Mouse (Mus musculus): Measurements from ENCODE around the gene Inha.

The Inha gene

DNA sequence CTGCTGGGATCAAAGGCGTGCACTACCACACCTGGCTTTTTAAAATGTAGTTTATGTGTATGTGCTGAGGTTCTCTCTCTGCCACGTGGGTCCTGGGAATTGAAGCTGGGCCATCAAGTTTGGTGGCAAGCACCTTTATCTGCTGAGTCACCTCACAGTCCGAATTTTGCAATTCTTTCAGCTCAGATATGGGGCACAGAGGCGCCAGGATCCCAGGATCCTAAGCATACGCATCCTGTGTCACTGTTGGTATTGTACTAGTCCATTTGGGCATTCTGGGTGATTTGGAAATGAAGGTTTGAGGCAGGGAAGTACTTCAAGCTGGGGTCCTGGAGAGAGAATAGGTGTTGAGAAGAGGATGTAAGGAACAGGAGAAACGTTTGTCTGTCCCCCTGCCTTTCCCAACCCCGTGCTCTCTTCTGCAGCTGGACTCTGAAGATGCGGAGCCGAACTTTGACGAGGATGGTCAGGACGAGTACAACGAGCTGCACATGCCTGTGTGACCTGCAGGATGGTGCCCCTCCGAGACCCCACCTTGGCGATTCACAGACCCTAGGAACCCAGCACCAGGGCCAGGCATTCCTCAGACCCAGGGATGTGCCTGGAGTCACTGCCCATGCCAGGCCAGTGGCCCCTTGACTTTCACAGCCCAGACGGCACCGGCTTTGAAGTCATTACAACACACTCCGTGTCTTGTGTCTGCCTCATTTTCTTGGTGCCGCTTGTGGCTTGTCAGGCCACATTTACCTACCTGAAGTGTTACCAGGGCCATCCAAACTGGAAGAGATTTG, 51.7 kb downstream of the Inha start:
- DNase-seq (ENCODE audit: low spot score): no peak

- DNase-seq (ENCODE audit: low spot score): peak; percentile 63
Measured at GRCm38 (mm10) chr1:75559212-75559925, 52.5 kb downstream of the Inha start.

Measured in c-Kit-positive CD71-positive TER-119-positive erythroid progenitor cells, embryonic 14.5 days (primary cell).